8 mouse cellular contexts compared by ENCODE assay signal in the genomic region with DNA sequence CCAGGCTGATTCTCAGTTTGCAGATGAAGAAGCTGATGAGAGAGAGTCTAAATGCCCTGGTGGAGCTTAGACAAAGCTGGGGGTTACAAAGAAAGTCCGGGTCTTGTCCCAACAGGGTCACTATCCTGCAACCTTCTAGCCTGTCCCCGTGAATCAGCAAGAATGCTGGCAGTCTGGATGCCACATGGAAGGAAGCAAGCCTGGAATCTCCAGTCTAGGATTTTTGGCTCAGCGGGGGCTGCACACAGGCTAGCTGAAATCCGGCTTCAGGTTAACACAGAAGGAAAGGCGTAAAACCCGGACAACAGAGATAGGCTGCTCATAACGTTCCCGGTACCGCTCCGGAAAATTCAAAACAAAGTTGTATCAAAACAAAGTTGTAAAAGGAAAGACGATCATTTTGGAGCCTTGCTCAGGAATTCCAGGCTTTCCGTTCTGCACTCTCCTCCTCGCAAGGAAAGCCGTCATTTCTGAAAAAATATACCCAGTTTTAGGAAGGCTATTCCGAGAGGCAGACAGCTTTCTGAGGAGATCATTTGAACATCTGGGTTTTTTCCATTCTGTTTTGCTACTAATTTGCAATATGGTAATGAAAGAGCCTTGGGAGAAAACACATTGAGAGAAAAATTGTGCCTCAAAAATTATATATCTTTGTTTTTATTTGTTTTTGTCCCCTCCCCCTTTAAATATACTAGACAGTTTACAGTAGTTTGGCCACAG.
DNase-seq lines count a peak whose midpoint lies in the region; ATAC-seq and TF ChIP-seq lines count a peak whose summit lies in the region.

No protein-coding gene starts in this region.

- peak; percentile 27 for DNase-seq in hindbrain, embryonic 11.5 days (ENCODE audit: low spot score)
- DNase-seq in hindbrain, postnatal 0 days (ENCODE audit: low spot score) = no peak
- peak; percentile 6 for DNase-seq in adipocyte (ENCODE audit: low spot score)
- peak; percentile 14 for DNase-seq in gastrocnemius, postnatal 10 days
- DNase-seq in intestine, embryonic 14.5 days (ENCODE audit: low spot score) = no peak
- peak; percentile 12 to 26 for DNase-seq in lung, postnatal 4 days
- no peak for DNase-seq in layer of hippocampus, adult 9-10 months (ENCODE audit: low spot score)
- no peak for DNase-seq in cerebellum, adult 9-11 months

- WGBS in hindbrain, embryonic 11.5 days = 56% methylated on average over 15 of the region's 15 CpGs
- 70% methylated on average over 15 of the region's 15 CpGs for WGBS in hindbrain, postnatal 0 days
- 25% methylated on average over 15 of the region's 15 CpGs for WGBS in intestine, embryonic 14.5 days

- H3K4me1 ChIP-seq in hindbrain, embryonic 11.5 days (replicated peaks; ENCODE audit: control insufficient read depth, insufficient read depth, low read length) = no peaks in the 10 kb centered on the region
- no peaks in the 10 kb centered on the region for H3K4me1 ChIP-seq in hindbrain, postnatal 0 days (ENCODE audit: insufficient read depth, low read length)
- H3K4me1 ChIP-seq in intestine, embryonic 14.5 days (replicated peaks; ENCODE audit: control insufficient read depth, insufficient read depth, low read length) = no peaks in the 10 kb centered on the region

- no peaks in the 10 kb centered on the region for H3K27me3 ChIP-seq in hindbrain, embryonic 11.5 days (ENCODE audit: control insufficient read depth, insufficient read depth, low read length)
- H3K27me3 ChIP-seq in hindbrain, postnatal 0 days (ENCODE audit: insufficient read depth, low read length) = no peaks in the 10 kb centered on the region
- no peaks in the 10 kb centered on the region for H3K27me3 ChIP-seq in intestine, embryonic 14.5 days (replicated peaks; ENCODE audit: control insufficient read depth, insufficient read depth, low read length)

- no peak overlapping the region for H3K9ac ChIP-seq in hindbrain, embryonic 11.5 days (ENCODE audit: low read depth, low read length)
- no peak overlapping the region for H3K9ac ChIP-seq in hindbrain, postnatal 0 days (replicated peaks; ENCODE audit: low read length)
- 0 out of 2 replicates have a peak overlapping the region, but pooled peaks have one; percentile 20 for H3K9ac ChIP-seq in intestine, embryonic 14.5 days (ENCODE audit: low read length)

- no peak for ATAC-seq in hindbrain, embryonic 11.5 days (ENCODE audit: low FRiP score)
- no peak for ATAC-seq in hindbrain, postnatal 0 days
- no peak for ATAC-seq in intestine, embryonic 14.5 days (replicated peaks; ENCODE audit: low FRiP score, low TSS enrichment, low read depth)

- no peak overlapping the region for H3K4me2 ChIP-seq in hindbrain, embryonic 11.5 days (replicated peaks; ENCODE audit: low read depth, low read length)
- H3K4me2 ChIP-seq in hindbrain, postnatal 0 days (ENCODE audit: low read depth, low read length) = no peak overlapping the region
- peak overlapping the region; percentile 47 for H3K4me2 ChIP-seq in intestine, embryonic 14.5 days (ENCODE audit: low read length)

- H3K9me3 ChIP-seq in hindbrain, embryonic 11.5 days (ENCODE audit: control insufficient read depth, low read length) = no peaks in the 10 kb centered on the region
- H3K9me3 ChIP-seq in hindbrain, postnatal 0 days (ENCODE audit: low read length) = no peaks in the 10 kb centered on the region
- H3K9me3 ChIP-seq in intestine, embryonic 14.5 days (ENCODE audit: control insufficient read depth, low read length) = no peaks in the 10 kb centered on the region

- TF ChIP-seq CTCF in hindbrain, postnatal 0 days (IDR thresholded peaks at IDR 0.05; ENCODE audit: low read depth) = no peak

- H3K27ac ChIP-seq in hindbrain, embryonic 11.5 days (ENCODE audit: low read depth, low read length) = no peak overlapping the region
- no peak overlapping the region for H3K27ac ChIP-seq in hindbrain, postnatal 0 days
- peak overlapping the region; percentile 65; the same call in 1 of the 2 replicates for H3K27ac ChIP-seq in intestine, embryonic 14.5 days (ENCODE audit: low read depth)

- H3K36me3 ChIP-seq in hindbrain, embryonic 11.5 days (ENCODE audit: control insufficient read depth, insufficient read depth, low read length) = no peaks in the 10 kb centered on the region
- no peaks in the 10 kb centered on the region for H3K36me3 ChIP-seq in hindbrain, postnatal 0 days (ENCODE audit: insufficient read depth, low read length)
- H3K36me3 ChIP-seq in intestine, embryonic 14.5 days (ENCODE audit: control insufficient read depth, insufficient read depth, low read length) = no peaks in the 10 kb centered on the region

- H3K4me3 ChIP-seq in hindbrain, embryonic 11.5 days (ENCODE audit: low read depth, low read length) = no peak overlapping the region
- no peak overlapping the region for H3K4me3 ChIP-seq in hindbrain, postnatal 0 days (ENCODE audit: low read length)
- H3K4me3 ChIP-seq in intestine, embryonic 14.5 days (ENCODE audit: low read depth, low read length) = peak overlapping the region; percentile 29

Comparison
In these comparisons a context has a peak if more than half of its experiments do, and no peak if none do; other contexts are left out.
1. DNase-seq: peak in hindbrain, embryonic 11.5 days (single experiment), adipocyte (single experiment), gastrocnemius, postnatal 10 days (single experiment) and lung, postnatal 4 days (2 of 2); none in hindbrain, postnatal 0 days (single experiment), intestine, embryonic 14.5 days (single experiment), layer of hippocampus, adult 9-10 months (single experiment) and cerebellum, adult 9-11 months (single experiment).